Mouse (Mus musculus): ENCODE measurements around the gene Ippk.

- TF ChIP-seq POLR2A (IDR thresholded peaks at IDR 0.05; ENCODE audit: borderline replicate concordance, low read depth, low read length) (no peak), CTCF (IDR thresholded peaks at IDR 0.05; ENCODE audit: low read depth, low read length) (no peak)
Observed at GRCm38 (mm10) chr13:49492376-49493368, 71.6 kb downstream of the Ippk start, which contains the start of gene Tes3-ps.
